Mouse (Mus musculus) CH12.LX (cell line): ENCODE measurements around the gene Cdr2. TPM values are rescaled to one million over a fixed set of nuclear protein-coding genes. Genes with fewer than 3 reads are reported as not detected.

Experiments used
- DNase-seq: peaks from one replicate; pipeline ENCODE4 v3.0.0-alpha.2; 2013; ENCODE audit errors: extremely low read depth
- H3K27ac ChIP-seq: 2 replicates; pipeline ENCODE4 v1.5.1; 2012; ENCODE audit warnings: low read depth, mild to moderate bottlenecking, control low read depth, moderate library complexity; ENCODE audit not compliant: insufficient read depth
- H3K27me3 ChIP-seq: replicated peaks from 2 replicates; pipeline ENCODE3; 2012; ENCODE audit warnings: inconsistent platforms
- H3K36me3 ChIP-seq, 2 experiments: replicated peaks in 1 of 2; 2 replicates each; pipeline versions ENCODE3 to v1.6.1; 2012; ENCODE audit warnings: inconsistent platforms in 1 of 2, low read length in 1 of 2, mild to moderate bottlenecking in 1 of 2, mixed read lengths in 1 of 2, moderate library complexity in 1 of 2; ENCODE audit not compliant: control insufficient read depth in 1 of 2, insufficient read depth in 1 of 2
- H3K4me1 ChIP-seq, 2 experiments: 2 replicates each; pipeline ENCODE4 v1.6.1; 2012; ENCODE audit warnings: inconsistent platforms in 1 of 2, moderate library complexity in 1 of 2; ENCODE audit not compliant: insufficient read depth in 2 of 2, control insufficient read depth in 1 of 2
- H3K4me2 ChIP-seq: 2 replicates; pipeline ENCODE4 v1.6.1; 2012; ENCODE audit warnings: low read depth, mild to moderate bottlenecking, control low read depth; ENCODE audit not compliant: poor library complexity, insufficient read depth, severe bottlenecking
- H3K4me3 ChIP-seq, 3 experiments: fragments of 150-350 bp in 1 of 3; sonication (generic) in 1 of 3; replicated peaks in 1 of 3; 2 replicates each; pipeline versions ENCODE3 to v1.5.1; 2011 to 2012; ENCODE audit warnings: low read depth in 2 of 3, low read length in 2 of 3, mild to moderate bottlenecking in 2 of 3, moderate library complexity in 2 of 3, control low read depth in 1 of 3, improper control_type of control experiment in 1 of 3, inconsistent platforms in 1 of 3, mixed read lengths in 1 of 3; ENCODE audit not compliant: poor library complexity in 1 of 3
- H3K79me2 ChIP-seq: replicated peaks from 2 replicates; pipeline ENCODE4 v1.6.1; 2012; ENCODE audit warnings: mild to moderate bottlenecking, moderate library complexity; ENCODE audit not compliant: control insufficient read depth, poor library complexity, insufficient read depth, severe bottlenecking; ENCODE audit errors: extremely low read depth
- H3K9ac ChIP-seq: 2 replicates; pipeline ENCODE4 v1.6.1; 2012; ENCODE audit warnings: low read depth, mild to moderate bottlenecking, control low read depth, moderate library complexity; ENCODE audit not compliant: insufficient read depth
- H3K9me3 ChIP-seq: replicated peaks from 2 replicates; pipeline ENCODE3; 2012; ENCODE audit warnings: low read length, inconsistent platforms, mixed read lengths
- BHLHE40 ChIP-seq: IDR thresholded peaks from 2 replicates; pipeline ENCODE4 v1.6.1; 2011; ENCODE audit warnings: mild to moderate bottlenecking, low read depth, low read length, improper control_type of control experiment
- CHD2 ChIP-seq: IDR thresholded peaks from 2 replicates; pipeline ENCODE4 v1.6.1; 2011; ENCODE audit warnings: low read length, improper control_type of control experiment
- CTCF ChIP-seq, 2 experiments: IDR thresholded peaks in 1 of 2; conservative IDR thresholded peaks in 1 of 2; 2 replicates each; pipeline ENCODE4 v1.5.1; 2011 to 2012; ENCODE audit warnings: low read depth in 2 of 2, low read length in 2 of 2, improper control_type of control experiment in 1 of 2, inconsistent platforms in 1 of 2, mild to moderate bottlenecking in 1 of 2, moderate library complexity in 1 of 2
- E2F4 ChIP-seq: IDR thresholded peaks from 2 replicates; pipeline ENCODE4 v1.6.1; 2011; ENCODE audit warnings: low read depth, low read length, improper control_type of control experiment; ENCODE audit not compliant: insufficient replicate concordance
- ELF1 ChIP-seq: IDR thresholded peaks from 2 replicates; pipeline ENCODE4 v1.6.1; 2014; ENCODE audit warnings: low read depth, mild to moderate bottlenecking, inconsistent platforms, low read length, improper control_type of control experiment
- ETS1 ChIP-seq: conservative IDR thresholded peaks from 2 replicates; pipeline ENCODE4 v1.6.1; 2012; ENCODE audit warnings: low read depth, mild to moderate bottlenecking, inconsistent platforms, low read length, improper control_type of control experiment, moderate library complexity
- GABPA ChIP-seq: IDR thresholded peaks from 2 replicates; pipeline ENCODE4 v1.6.1; 2012; ENCODE audit warnings: low read depth, low read length, improper control_type of control experiment, inconsistent platforms; ENCODE audit not compliant: insufficient replicate concordance
- HCFC1 ChIP-seq: IDR thresholded peaks from 2 replicates; pipeline ENCODE4 v1.6.1; 2012; ENCODE audit warnings: low read depth, mild to moderate bottlenecking, inconsistent platforms, low read length, improper control_type of control experiment
- IRF4 ChIP-seq: IDR thresholded peaks from 2 replicates; pipeline ENCODE4 v1.6.1; 2014; ENCODE audit warnings: low read depth, mild to moderate bottlenecking, inconsistent platforms, low read length, improper control_type of control experiment
- JUND ChIP-seq: conservative IDR thresholded peaks from 2 replicates; pipeline ENCODE4 v1.6.1; 2011; ENCODE audit warnings: low read depth, low read length, improper control_type of control experiment
- KAT2A ChIP-seq: IDR thresholded peaks from 2 replicates; pipeline ENCODE4 v1.6.1; 2012; ENCODE audit warnings: low read length, improper control_type of control experiment, inconsistent platforms; ENCODE audit not compliant: insufficient replicate concordance
- MAFK ChIP-seq: IDR thresholded peaks from 2 replicates; pipeline ENCODE4 v1.6.1; 2011; ENCODE audit warnings: low read length, improper control_type of control experiment; ENCODE audit not compliant: insufficient replicate concordance
- MXI1 ChIP-seq: IDR thresholded peaks from 2 replicates; pipeline ENCODE4 v1.6.1; 2011; ENCODE audit warnings: mild to moderate bottlenecking, low read depth, low read length, improper control_type of control experiment
- MYC ChIP-seq: IDR thresholded peaks from 2 replicates; pipeline ENCODE4 v1.6.1; 2011; ENCODE audit warnings: low read depth, mild to moderate bottlenecking, improper control_type of control experiment, low read length
- NELFE ChIP-seq: IDR thresholded peaks from 2 replicates; pipeline ENCODE4 v1.6.1; 2011; ENCODE audit warnings: low read depth, low read length, improper control_type of control experiment
- NRF1 ChIP-seq: IDR thresholded peaks from 2 replicates; pipeline ENCODE4 v1.6.1; 2014; ENCODE audit warnings: low read depth, mild to moderate bottlenecking, inconsistent platforms, low read length, improper control_type of control experiment, moderate library complexity
- PAX5 ChIP-seq: IDR thresholded peaks from 2 replicates; pipeline ENCODE4 v1.6.1; 2012; ENCODE audit warnings: low read length, inconsistent platforms, mixed read lengths
- POLR2A ChIP-seq: IDR thresholded peaks from 2 replicates; pipeline ENCODE4 v1.6.1; 2011; ENCODE audit warnings: low read depth, mild to moderate bottlenecking, improper control_type of control experiment, low read length
- RAD21 ChIP-seq: IDR thresholded peaks from 2 replicates; pipeline ENCODE4 v1.6.1; 2011; ENCODE audit warnings: low read depth, mild to moderate bottlenecking, low read length, improper control_type of control experiment, moderate library complexity
- RCOR1 ChIP-seq: conservative IDR thresholded peaks from 2 replicates; pipeline ENCODE4 v1.6.1; 2012; ENCODE audit warnings: low read depth, mild to moderate bottlenecking, inconsistent platforms, low read length, improper control_type of control experiment
- SIN3A ChIP-seq: IDR thresholded peaks from 2 replicates; pipeline ENCODE4 v1.6.1; 2012; ENCODE audit warnings: low read length, improper control_type of control experiment, inconsistent platforms
- SMC3 ChIP-seq: IDR thresholded peaks from 2 replicates; pipeline ENCODE4 v1.6.1; 2011; ENCODE audit warnings: low read depth, low read length, improper control_type of control experiment
- UBTF ChIP-seq: IDR thresholded peaks from 2 replicates; pipeline ENCODE4 v1.6.1; 2012; ENCODE audit warnings: low read depth, mild to moderate bottlenecking, inconsistent platforms, low read length, improper control_type of control experiment, moderate library complexity
- USF2 ChIP-seq: conservative IDR thresholded peaks from 2 replicates; pipeline ENCODE4 v1.6.1; 2011; ENCODE audit warnings: low read depth, low read length, improper control_type of control experiment
- ZC3H11A ChIP-seq: IDR thresholded peaks from 2 replicates; pipeline ENCODE4 v1.6.1; 2012; ENCODE audit warnings: low read depth, mild to moderate bottlenecking, inconsistent platforms, low read length, improper control_type of control experiment
- ZKSCAN1 ChIP-seq: IDR thresholded peaks from 2 replicates; pipeline ENCODE4 v1.6.1; 2012; ENCODE audit warnings: low read depth, inconsistent platforms, low read length, improper control_type of control experiment, borderline replicate concordance
- ZNF384 ChIP-seq: IDR thresholded peaks from 2 replicates; pipeline ENCODE4 v1.6.1; 2012; ENCODE audit warnings: low read depth, low read length, improper control_type of control experiment, inconsistent platforms
- dilution Hi-C: fragments of 300-500 bp; cut with MboI; formaldehyde crosslinking; loops from 2 replicates; pipeline ENCODE4 v1.14.3; 2020; ENCODE audit warnings: low sequenced_read_pairs; ENCODE audit not compliant: extremely low pct_unique_long_range_greater_than_20kb, extremely low pct_ligation_motif_present
- in situ Hi-C: fragments of 300-500 bp; cut with MboI; formaldehyde crosslinking; loops from 3 replicates; pipeline ENCODE4 v1.14.3; 2019; ENCODE audit warnings: low sequenced_read_pairs, low pct_ligation_motif_present, low pct_unique_long_range_greater_than_20kb, mixed read lengths
- polyA plus RNA-seq: library from polyadenylated mRNA; unstranded; fragments of >175 nt; gene quantifications from 2 replicates; pipeline ENCODE4 v1.2.1, GENCODE M21; 2012; ENCODE audit warnings: low read depth; ENCODE audit not compliant: insufficient read length
- total RNA-seq, 2 experiments: library from RNA; depleted of rRNA; stranded (reverse); fragments of 300-350 nt in 1 of 2; fragments of >200 nt in 1 of 2; gene quantifications; 2 replicates each; pipeline ENCODE4 v1.2.3; 2012 to 2014

The Cdr2 gene
- total and polyA plus RNA-seq, 3 experiments, result 5.7 to 9.5 (median 8.7) TPM

DNA sequence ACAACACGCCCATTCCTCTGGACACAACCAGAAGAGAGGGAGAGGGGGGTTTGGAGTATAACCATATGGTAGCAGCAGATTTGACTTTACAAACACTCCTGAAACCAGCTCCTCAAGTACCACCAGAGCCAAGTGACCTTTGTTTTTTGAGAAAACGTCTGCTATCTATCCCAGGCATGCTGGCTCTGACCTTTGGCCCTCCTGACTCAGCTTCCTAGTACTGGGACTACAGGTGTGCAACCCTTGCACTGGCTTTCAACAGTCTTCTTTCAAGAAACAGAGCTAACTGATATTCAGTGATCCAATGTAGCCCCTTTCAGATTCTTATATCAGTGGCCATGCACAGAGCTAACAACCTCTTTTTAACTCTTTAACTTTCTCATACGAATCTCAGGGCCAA, 20.2 kb downstream of the Cdr2 start:
- Histone ChIP-seq H3K4me1 (peaks cover 0 to 14% of the 10 kb centered on the region in 2 experiments; a peak in 2 of 4 replicates), H3K27ac (no peak overlapping the region), H3K4me2 (no peak overlapping the region), H3K9ac (no peak overlapping the region), H3K79me2 (no peaks in the 10 kb centered on the region), H3K36me3 (peaks cover 13 to 38% of the 10 kb centered on the region in 2 experiments), H3K27me3 (no peaks in the 10 kb centered on the region), H3K4me3 (no peak overlapping the region), H3K9me3 (no peaks in the 10 kb centered on the region)
- dilution Hi-C loops (no loop called here), in situ Hi-C loops (no loop called here)
- no peak for DNase-seq
- TF ChIP-seq RCOR1 (no peak), IRF4 (no peak), GABPA (no peak), ZC3H11A (no peak), MXI1 (no peak), HCFC1 (no peak), ZNF384 (no peak), SMC3 (no peak), UBTF (no peak), BHLHE40 (no peak), NRF1 (no peak)

GRCm38 (mm10) chr7:120960601-120961000, 21.5 kb downstream of the Cdr2 start:
- dilution Hi-C loops, result no loop called here
- Histone ChIP-seq H3K27me3 (no peaks in the 10 kb centered on the region), H3K4me1 (peaks cover 0 to 21% of the 10 kb centered on the region in 2 experiments; a peak in 2 of 4 replicates), H3K36me3 (peaks cover 13 to 45% of the 10 kb centered on the region in 2 experiments), H3K4me3 (no peak overlapping the region), H3K27ac (no peak overlapping the region)
- no peak for TF ChIP-seq HCFC1
- no peak for TF ChIP-seq ETS1
- peak; percentile 27 for TF ChIP-seq RAD21
- TF ChIP-seq ZNF384, result no peak
- no peak for TF ChIP-seq NELFE
- TF ChIP-seq KAT2A, result no peak
- no peak for TF ChIP-seq E2F4
- TF ChIP-seq CTCF (conservative IDR thresholded peaks at IDR 0.05 in 1 of 2, IDR thresholded peaks at IDR 0.05 in 1 of 2; ENCODE audit: low read depth in 2 of 2, low read length in 2 of 2), result peak in 1 of 2 experiments; percentile 43; a peak in 2 of 4 replicates
- no peak for TF ChIP-seq SIN3A
- TF ChIP-seq USF2, result no peak
- TF ChIP-seq CHD2, result no peak
- no peak for TF ChIP-seq MAFK
- no peak for TF ChIP-seq NRF1
- no peak for TF ChIP-seq ELF1
- TF ChIP-seq PAX5, result no peak
- no peak for TF ChIP-seq MYC
- TF ChIP-seq IRF4, result no peak
- TF ChIP-seq POLR2A, result no peak
- TF ChIP-seq ZKSCAN1, result no peak
- peak; percentile 43 for TF ChIP-seq SMC3
- TF ChIP-seq JUND, result no peak
- TF ChIP-seq, all 38 proteins: peak for 3
- Histone ChIP-seq H3K4me2 (no peak overlapping the region), H3K9me3 (no peaks in the 10 kb centered on the region), H3K9ac (no peak overlapping the region), H3K79me2 (no peaks in the 10 kb centered on the region)
- DNase-seq, result no peak
- in situ Hi-C loops, result no loop called here
